Mouse (Mus musculus): ENCODE measurements around the gene Gm20388. TPM values are rescaled to one million over a fixed set of nuclear protein-coding genes. Genes with fewer than 3 reads are reported as not detected.
A peak's percentile ranks its signal among the peaks of the same experiment; 100 is the strongest.

Gene Gm20388
- total RNA-seq, 1 experiment = 27.0 TPM

DNA sequence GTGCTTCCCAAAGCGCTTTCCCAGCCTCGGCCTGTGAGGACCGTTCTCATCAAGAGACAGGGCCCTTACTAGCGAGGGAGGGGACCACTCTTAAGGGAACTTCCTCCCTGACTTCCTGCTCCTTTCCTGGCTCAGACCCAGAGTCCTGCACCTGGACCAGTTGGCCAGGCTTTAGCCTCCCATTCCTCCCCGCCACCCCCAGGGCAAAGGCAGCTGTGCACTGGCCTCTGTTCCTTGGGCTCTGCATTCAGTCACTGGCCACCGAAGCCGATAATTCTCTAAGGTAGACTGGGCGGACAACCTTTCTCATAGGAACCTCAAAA lies 2280.4 kb downstream of the Gm20388 start:
- TF ChIP-seq ZNF384 (IDR thresholded peaks at IDR 0.05; ENCODE audit: low read depth, low read length) (no peak), ZC3H11A (IDR thresholded peaks at IDR 0.05; ENCODE audit: borderline replicate concordance, low read depth, low read length) (no peak), HCFC1 (IDR thresholded peaks at IDR 0.05; ENCODE audit: borderline replicate concordance, insufficient read depth, low read length) (no peak)
- Histone ChIP-seq H3K4me1 (ENCODE audit: control insufficient read depth in 2 of 2, insufficient read depth in 2 of 2, low read length in 2 of 2, poor library complexity in 1 of 2) (peaks cover 0 to 2% of the 10 kb centered on the region in 2 experiments; a peak in 1 of 4 replicates), H3K27ac (ENCODE audit: insufficient read depth, low read depth, low read length, poor library complexity, severe bottlenecking) (no peak overlapping the region), H3K36me3 (ENCODE audit: control insufficient read depth, insufficient read depth, low read length, poor library complexity, severe bottlenecking) (no peaks in the 10 kb centered on the region), H3K9me3 (ENCODE audit: control insufficient read depth, insufficient read depth, low read depth, low read length) (no peaks in the 10 kb centered on the region), H3K4me3 (ENCODE audit: insufficient read depth in 1 of 2, low read depth in 1 of 2, low read length in 2 of 2, poor library complexity in 1 of 2, severe bottlenecking in 1 of 2) (peak overlapping the region; percentile 22 to 46; a peak in 2 of 4 replicates), H3K9ac (ENCODE audit: insufficient read depth, low read depth, low read length, poor library complexity, severe bottlenecking) (peak overlapping the region; percentile 5; the same call in 1 of the 2 replicates)
- in situ Hi-C loops (cut with MboI; ENCODE audit: low sequenced_read_pairs in 2 of 2, unreplicated experiment in 2 of 2) = no loop called here
- no peak for DNase-seq (ENCODE audit: low read depth, low spot score)

- Histone ChIP-seq H3K36me3 (ENCODE audit: control insufficient read depth, insufficient read depth, low read length, poor library complexity, severe bottlenecking) (no peaks in the 10 kb centered on the region), H3K9me3 (ENCODE audit: control insufficient read depth, insufficient read depth, low read depth, low read length) (no peaks in the 10 kb centered on the region), H3K27ac (ENCODE audit: insufficient read depth, low read depth, low read length, poor library complexity, severe bottlenecking) (no peak overlapping the region), H3K4me1 (ENCODE audit: control insufficient read depth in 2 of 2, insufficient read depth in 2 of 2, low read length in 2 of 2, poor library complexity in 1 of 2) (peaks cover 0 to 2% of the 10 kb centered on the region in 2 experiments; a peak in 1 of 4 replicates), H3K9ac (ENCODE audit: insufficient read depth, low read depth, low read length, poor library complexity, severe bottlenecking) (no peak overlapping the region), H3K4me3 (ENCODE audit: insufficient read depth in 1 of 2, low read depth in 1 of 2, low read length in 2 of 2, poor library complexity in 1 of 2, severe bottlenecking in 1 of 2) (no peak overlapping the region)
- DNase-seq (ENCODE audit: low read depth, low spot score) = no peak
- in situ Hi-C loops (cut with MboI; ENCODE audit: low sequenced_read_pairs in 2 of 2, unreplicated experiment in 2 of 2) = no loop called here
- TF ChIP-seq ZNF384 (IDR thresholded peaks at IDR 0.05; ENCODE audit: low read depth, low read length) = no peak
- no peak for TF ChIP-seq HCFC1 (IDR thresholded peaks at IDR 0.05; ENCODE audit: borderline replicate concordance, insufficient read depth, low read length)
- no peak for TF ChIP-seq CHD2 (IDR thresholded peaks at IDR 0.05; ENCODE audit: low read depth, low read length)
- no peak for TF ChIP-seq ZC3H11A (IDR thresholded peaks at IDR 0.05; ENCODE audit: borderline replicate concordance, low read depth, low read length)
- TF ChIP-seq MAFK (IDR thresholded peaks at IDR 0.05; ENCODE audit: insufficient read depth, low read depth, low read length) = no peak
Observed at GRCm38 (mm10) chr8:122192771-122193170, 2282.1 kb downstream of the Gm20388 start.

DNA sequence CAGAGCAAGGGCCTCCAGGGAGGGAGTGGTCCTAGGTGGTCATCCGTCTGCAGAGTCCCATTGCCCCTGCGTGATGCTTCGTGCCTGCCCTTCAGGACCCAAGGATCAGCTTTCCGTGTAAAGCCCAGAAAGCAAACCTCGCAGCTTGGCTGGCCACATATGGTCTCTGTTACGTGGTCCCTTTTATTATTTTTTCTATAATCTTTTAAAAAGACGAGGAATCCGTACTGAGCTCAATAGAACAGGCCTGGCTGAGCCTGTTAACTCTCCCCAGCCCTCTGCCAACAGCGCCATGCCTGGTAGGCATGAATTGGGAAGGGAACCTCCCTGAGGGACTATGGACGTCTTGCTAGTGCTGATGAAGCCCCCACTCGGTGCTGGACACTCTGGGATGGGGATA lies 2282.9 kb downstream of the Gm20388 start:
- peaks cover 0 to 2% of the 10 kb centered on the region in 2 experiments; a peak in 1 of 4 replicates for H3K4me1 ChIP-seq (ENCODE audit: control insufficient read depth in 2 of 2, insufficient read depth in 2 of 2, low read length in 2 of 2, poor library complexity in 1 of 2)
- no peak overlapping the region for H3K9ac ChIP-seq (ENCODE audit: insufficient read depth, low read depth, low read length, poor library complexity, severe bottlenecking)
- no peaks in the 10 kb centered on the region for H3K36me3 ChIP-seq (ENCODE audit: control insufficient read depth, insufficient read depth, low read length, poor library complexity, severe bottlenecking)
- in situ Hi-C loops (cut with MboI; ENCODE audit: low sequenced_read_pairs in 2 of 2, unreplicated experiment in 2 of 2) = no loop called here
- no peak overlapping the region for H3K27ac ChIP-seq (ENCODE audit: insufficient read depth, low read depth, low read length, poor library complexity, severe bottlenecking)
- no peak for TF ChIP-seq ZNF384 (IDR thresholded peaks at IDR 0.05; ENCODE audit: low read depth, low read length)
- TF ChIP-seq HCFC1 (IDR thresholded peaks at IDR 0.05; ENCODE audit: borderline replicate concordance, insufficient read depth, low read length) = no peak
- TF ChIP-seq CHD2 (IDR thresholded peaks at IDR 0.05; ENCODE audit: low read depth, low read length) = no peak
- TF ChIP-seq MAFK (IDR thresholded peaks at IDR 0.05; ENCODE audit: insufficient read depth, low read depth, low read length) = no peak
- TF ChIP-seq ZC3H11A (IDR thresholded peaks at IDR 0.05; ENCODE audit: borderline replicate concordance, low read depth, low read length) = no peak
- DNase-seq (ENCODE audit: low read depth, low spot score) = no peak
- no peaks in the 10 kb centered on the region for H3K9me3 ChIP-seq (ENCODE audit: control insufficient read depth, insufficient read depth, low read depth, low read length)
- H3K4me3 ChIP-seq (ENCODE audit: insufficient read depth in 1 of 2, low read depth in 1 of 2, low read length in 2 of 2, poor library complexity in 1 of 2, severe bottlenecking in 1 of 2) = no peak overlapping the region

- no peak for TF ChIP-seq ZC3H11A (IDR thresholded peaks at IDR 0.05; ENCODE audit: borderline replicate concordance, low read depth, low read length)
- TF ChIP-seq HCFC1 (IDR thresholded peaks at IDR 0.05; ENCODE audit: borderline replicate concordance, insufficient read depth, low read length) = no peak
- no peak for TF ChIP-seq CHD2 (IDR thresholded peaks at IDR 0.05; ENCODE audit: low read depth, low read length)
- TF ChIP-seq MAFK (IDR thresholded peaks at IDR 0.05; ENCODE audit: insufficient read depth, low read depth, low read length) = no peak
- no peak for TF ChIP-seq ZNF384 (IDR thresholded peaks at IDR 0.05; ENCODE audit: low read depth, low read length)
- in situ Hi-C loops (cut with MboI; ENCODE audit: low sequenced_read_pairs in 2 of 2, unreplicated experiment in 2 of 2) = no loop called here
Observed at GRCm38 (mm10) chr8:122194396-122194795, 2283.8 kb downstream of the Gm20388 start.

DNA sequence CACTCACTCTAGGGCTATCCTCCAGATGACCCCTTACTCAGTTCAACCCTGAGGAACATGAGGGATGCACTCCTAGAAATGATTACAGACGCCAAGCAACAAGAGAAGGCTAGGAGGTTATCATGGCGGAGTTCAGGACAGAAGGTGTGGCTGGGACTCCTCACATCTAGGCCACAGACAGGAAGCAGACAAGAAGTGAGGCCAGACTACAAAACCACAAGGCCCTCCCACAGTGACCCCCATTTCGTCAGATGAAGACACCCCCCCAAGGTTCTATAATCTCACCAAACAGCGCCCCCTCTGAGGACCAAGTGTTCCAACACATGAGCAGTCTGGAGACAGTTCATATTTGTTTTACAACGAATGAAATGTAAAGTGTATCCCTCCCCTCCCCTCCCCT lies 2286.7 kb downstream of the Gm20388 start:
- Histone ChIP-seq H3K9me3 (ENCODE audit: control insufficient read depth, insufficient read depth, low read depth, low read length) (no peaks in the 10 kb centered on the region), H3K4me3 (ENCODE audit: insufficient read depth in 1 of 2, low read depth in 1 of 2, low read length in 2 of 2, poor library complexity in 1 of 2, severe bottlenecking in 1 of 2) (no peak overlapping the region), H3K27ac (ENCODE audit: insufficient read depth, low read depth, low read length, poor library complexity, severe bottlenecking) (no peak overlapping the region), H3K4me1 (ENCODE audit: control insufficient read depth in 2 of 2, insufficient read depth in 2 of 2, low read length in 2 of 2, poor library complexity in 1 of 2) (no peaks in the 10 kb centered on the region), H3K36me3 (ENCODE audit: control insufficient read depth, insufficient read depth, low read length, poor library complexity, severe bottlenecking) (no peaks in the 10 kb centered on the region), H3K9ac (ENCODE audit: insufficient read depth, low read depth, low read length, poor library complexity, severe bottlenecking) (no peak overlapping the region)
- in situ Hi-C loops (cut with MboI; ENCODE audit: low sequenced_read_pairs in 2 of 2, unreplicated experiment in 2 of 2) = no loop called here
- TF ChIP-seq CHD2 (IDR thresholded peaks at IDR 0.05; ENCODE audit: low read depth, low read length) = no peak
- TF ChIP-seq ZC3H11A (IDR thresholded peaks at IDR 0.05; ENCODE audit: borderline replicate concordance, low read depth, low read length) = no peak
- no peak for TF ChIP-seq HCFC1 (IDR thresholded peaks at IDR 0.05; ENCODE audit: borderline replicate concordance, insufficient read depth, low read length)
- no peak for TF ChIP-seq MAFK (IDR thresholded peaks at IDR 0.05; ENCODE audit: insufficient read depth, low read depth, low read length)
- no peak for TF ChIP-seq ZNF384 (IDR thresholded peaks at IDR 0.05; ENCODE audit: low read depth, low read length)
- DNase-seq (ENCODE audit: low read depth, low spot score) = no peak

More at GRCm38 (mm10) chr8:122194396-122194795, 2283.8 kb downstream of the Gm20388 start:
- Histone ChIP-seq H3K4me1 (ENCODE audit: control insufficient read depth in 2 of 2, insufficient read depth in 2 of 2, low read length in 2 of 2, poor library complexity in 1 of 2) (peaks cover 0 to 2% of the 10 kb centered on the region in 2 experiments; a peak in 1 of 4 replicates), H3K4me3 (ENCODE audit: insufficient read depth in 1 of 2, low read depth in 1 of 2, low read length in 2 of 2, poor library complexity in 1 of 2, severe bottlenecking in 1 of 2) (no peak overlapping the region), H3K9me3 (ENCODE audit: control insufficient read depth, insufficient read depth, low read depth, low read length) (no peaks in the 10 kb centered on the region), H3K36me3 (ENCODE audit: control insufficient read depth, insufficient read depth, low read length, poor library complexity, severe bottlenecking) (no peaks in the 10 kb centered on the region), H3K9ac (ENCODE audit: insufficient read depth, low read depth, low read length, poor library complexity, severe bottlenecking) (no peak overlapping the region), H3K27ac (ENCODE audit: insufficient read depth, low read depth, low read length, poor library complexity, severe bottlenecking) (no peak overlapping the region)
- no peak for DNase-seq (ENCODE audit: low read depth, low spot score)
